Mouse (Mus musculus) kidney, adult 2 months (tissue): ENCODE results near the gene Camk2g.

Experiments used
- CTCF ChIP-seq: fragments of 200-500 bp; conservative IDR thresholded peaks from 2 replicates; pipeline ENCODE4 v1.5.1; 2011; ENCODE audit warnings: low read depth, mild to moderate bottlenecking, control low read depth, low read length, moderate library complexity, mixed read lengths; ENCODE audit not compliant: insufficient read depth, insufficient read length
- POLR2A ChIP-seq: fragments of 200-500 bp; IDR thresholded peaks from one replicate; pipeline ENCODE4 v1.6.1; 2011; ENCODE audit warnings: low read depth, low read length, control low read depth

- TF ChIP-seq CTCF (no peak), POLR2A (no peak)
Observed at GRCm38 (mm10) chr14:20748388-20748787, 45.5 kb downstream of the Camk2g start.
